Mouse (Mus musculus) hindbrain, embryonic 15.5 days (tissue): ENCODE data around the gene Cryl1. TPM values are rescaled to one million over a fixed set of nuclear protein-coding genes. Genes with fewer than 3 reads are reported as not detected.

Experiments
- ATAC-seq: fragments of 200-750 bp; cut with Nextera tagmentation; 2 replicates; pipeline ENCODE4 v1.8.0; 2017; ENCODE audit warnings: low read depth, moderate number of reproducible peaks, moderate TSS enrichment; ENCODE audit not compliant: low FRiP score
- H3K27ac ChIP-seq: fragments of 300-500 bp; sonication (generic); replicated peaks from 2 replicates; pipeline ENCODE4 v1.5.1; 2015; ENCODE audit warnings: mild to moderate bottlenecking, inconsistent platforms
- H3K27me3 ChIP-seq: fragments of 300-500 bp; sonication (generic); 2 replicates; pipeline ENCODE4 v1.6.1; 2015; ENCODE audit warnings: control low read depth, inconsistent platforms
- H3K36me3 ChIP-seq: fragments of 300-500 bp; sonication (generic); 2 replicates; pipeline ENCODE4 v1.6.1; 2015; ENCODE audit warnings: control low read depth, inconsistent platforms
- H3K4me1 ChIP-seq: fragments of 300-500 bp; sonication (generic); replicated peaks from 2 replicates; pipeline ENCODE4 v1.6.1; 2015; ENCODE audit warnings: control low read depth, inconsistent platforms
- H3K4me2 ChIP-seq: fragments of 300-500 bp; sonication (generic); 2 replicates; pipeline ENCODE4 v1.6.1; 2015; ENCODE audit warnings: moderate library complexity, mild to moderate bottlenecking, inconsistent platforms
- H3K4me3 ChIP-seq: fragments of 300-500 bp; sonication (generic); 2 replicates; pipeline ENCODE4 v1.5.1; 2015; ENCODE audit warnings: mild to moderate bottlenecking, inconsistent platforms
- H3K9ac ChIP-seq: fragments of 300-500 bp; sonication (generic); 2 replicates; pipeline ENCODE4 v1.6.1; 2015; ENCODE audit warnings: inconsistent platforms
- H3K9me3 ChIP-seq: fragments of 300-500 bp; sonication (generic); 2 replicates; pipeline ENCODE4 v1.6.1; 2016; ENCODE audit warnings: control low read depth, inconsistent platforms
- WGBS: fragments of 180-500 bp; shearing (Covaris S2); methylation state at CpG from one replicate; pipeline ENCODE4 v1.1.7; 2015; 5-methylcytosine and 5-hydroxymethylcytosine counted together
- polyA plus RNA-seq: library from polyadenylated mRNA; unstranded; fragments of >200 nt; fragmentation: Nextera tagmentation; extraction: Ambion mirVana; gene quantifications from 2 replicates; pipeline ENCODE4 v1.2.1, GENCODE M21; 2015

Gene Cryl1
- polyA plus RNA-seq, 1 experiment from 2014 or later, result 11.8 TPM

- Histone ChIP-seq H3K27me3 (no peaks in the 10 kb centered on the region), H3K9ac (no peak overlapping the region), H3K27ac (no peak overlapping the region), H3K9me3 (no peaks in the 10 kb centered on the region), H3K4me3 (no peak overlapping the region), H3K4me2 (no peak overlapping the region), H3K36me3 (no peaks in the 10 kb centered on the region), H3K4me1 (no peaks in the 10 kb centered on the region)
- WGBS, result 59% methylated on average over 2 of the region's 2 CpGs
- no peak for ATAC-seq
Measured at GRCm38 (mm10) chr14:57300530-57300929, 97.8 kb downstream of the Cryl1 start.

GRCm38 (mm10) chr14:57297672-57298071, 100.7 kb downstream of the Cryl1 start:
- H3K4me2 ChIP-seq, result no peak overlapping the region
- H3K9ac ChIP-seq, result no peak overlapping the region
- no peaks in the 10 kb centered on the region for H3K27me3 ChIP-seq
- H3K4me3 ChIP-seq, result no peak overlapping the region
- no peak for ATAC-seq
- no peaks in the 10 kb centered on the region for H3K4me1 ChIP-seq
- 65% methylated on average over 5 of the region's 5 CpGs for WGBS
- H3K36me3 ChIP-seq, result no peaks in the 10 kb centered on the region
- no peak overlapping the region for H3K27ac ChIP-seq
- no peaks in the 10 kb centered on the region for H3K9me3 ChIP-seq

DNA sequence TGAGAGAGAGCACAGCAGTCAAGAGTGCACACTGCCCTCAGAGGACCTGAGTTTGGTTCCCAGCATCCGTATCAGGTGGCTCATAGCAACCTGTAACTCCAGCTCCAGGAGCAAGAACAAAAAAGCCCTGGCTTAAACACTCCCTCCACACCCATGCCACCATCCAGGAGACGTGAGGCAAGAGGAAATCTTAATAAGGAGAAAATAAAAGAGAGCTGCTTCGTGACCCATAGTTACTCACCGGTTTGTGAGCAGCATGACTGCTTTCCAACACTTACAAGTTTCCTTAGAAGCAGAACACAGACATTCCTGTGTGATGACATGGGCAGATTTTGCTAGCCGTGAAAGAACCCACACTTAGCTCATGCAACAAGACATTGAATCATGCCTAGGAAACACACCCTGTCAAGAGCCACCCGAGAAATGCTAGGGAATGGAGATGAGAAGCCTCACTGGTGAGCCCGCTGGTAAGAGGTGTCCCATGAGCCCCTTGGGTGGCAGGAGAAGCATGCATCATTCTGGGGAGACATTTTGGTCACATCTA, 106.9 kb downstream of the Cryl1 start:
- no peak overlapping the region for H3K4me3 ChIP-seq
- H3K4me1 ChIP-seq, result 0 out of 2 replicates have a peak, but pooled peaks cover 4% of the 10 kb centered on the region
- no peaks in the 10 kb centered on the region for H3K36me3 ChIP-seq
- H3K9me3 ChIP-seq, result no peaks in the 10 kb centered on the region
- no peak overlapping the region for H3K27ac ChIP-seq
- H3K27me3 ChIP-seq, result no peaks in the 10 kb centered on the region
- WGBS, result 89% methylated on average over 7 of the region's 7 CpGs
- H3K4me2 ChIP-seq, result no peak overlapping the region
- ATAC-seq, result no peak
- no peak overlapping the region for H3K9ac ChIP-seq

DNA sequence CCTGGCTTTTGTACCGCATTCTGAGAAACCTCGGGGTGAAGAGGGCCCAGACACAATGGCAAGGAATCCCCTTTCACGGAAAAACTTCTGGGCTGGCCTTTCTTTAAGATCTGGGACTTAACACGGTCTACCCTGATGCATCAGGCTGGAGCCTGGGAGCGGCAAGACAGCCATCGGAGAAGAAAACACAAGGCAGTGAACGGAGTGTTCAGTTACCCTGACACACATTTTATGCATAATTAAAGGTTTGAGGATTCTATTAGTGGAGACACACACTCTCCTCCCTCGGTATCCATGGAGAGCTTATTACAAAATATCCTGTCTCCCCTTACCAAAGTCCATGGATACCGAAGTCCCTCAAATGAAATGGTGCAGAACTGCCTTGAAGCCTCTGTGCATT, 109.2 kb downstream of the Cryl1 start:
- no peak overlapping the region for H3K27ac ChIP-seq
- 23% methylated on average over 9 of the region's 9 CpGs for WGBS
- H3K4me2 ChIP-seq, result no peak overlapping the region
- H3K27me3 ChIP-seq, result no peaks in the 10 kb centered on the region
- H3K9ac ChIP-seq, result no peak overlapping the region
- 0 out of 2 replicates have a peak, but pooled peaks cover 4% of the 10 kb centered on the region for H3K4me1 ChIP-seq
- ATAC-seq, result peak; percentile 45; the same call in 1 of the 2 replicates
- H3K9me3 ChIP-seq, result no peaks in the 10 kb centered on the region
- no peak overlapping the region for H3K4me3 ChIP-seq
- no peaks in the 10 kb centered on the region for H3K36me3 ChIP-seq

- no peaks in the 10 kb centered on the region for H3K27me3 ChIP-seq
- no peaks in the 10 kb centered on the region for H3K9me3 ChIP-seq
- no peak overlapping the region for H3K4me2 ChIP-seq
- H3K4me3 ChIP-seq, result no peak overlapping the region
- ATAC-seq, result no peak
- no peak overlapping the region for H3K27ac ChIP-seq
- 66% methylated on average over 5 of the region's 5 CpGs for WGBS
- no peak overlapping the region for H3K9ac ChIP-seq
- 0 out of 2 replicates have a peak, but pooled peaks cover 2% of the 10 kb centered on the region for H3K4me1 ChIP-seq
- H3K36me3 ChIP-seq, result no peaks in the 10 kb centered on the region
Measured at GRCm38 (mm10) chr14:57283816-57284215, 114.5 kb downstream of the Cryl1 start.

DNA sequence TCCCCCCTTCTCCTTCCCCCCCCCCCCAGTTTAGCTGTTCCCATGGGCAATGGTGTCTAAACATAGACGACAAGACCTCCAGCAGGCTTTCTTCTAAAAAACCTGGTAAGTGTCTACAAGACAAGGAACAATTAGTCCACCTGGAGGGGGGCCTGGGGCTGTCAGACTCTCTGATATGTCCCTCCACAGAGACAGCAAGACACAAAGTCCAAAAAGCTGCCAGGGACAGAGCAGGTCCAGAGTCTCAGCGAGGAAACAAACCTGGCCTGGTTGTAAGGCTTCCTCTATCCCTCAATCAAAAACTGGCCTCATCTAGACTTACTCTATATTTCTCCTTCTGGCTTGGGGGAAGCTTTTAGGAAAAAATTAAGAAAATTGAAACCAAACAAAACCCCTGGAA, 115.7 kb downstream of the Cryl1 start:
- ATAC-seq, result no peak
- Histone ChIP-seq H3K4me1 (no peaks in the 10 kb centered on the region), H3K36me3 (no peaks in the 10 kb centered on the region), H3K4me3 (no peak overlapping the region), H3K27me3 (no peaks in the 10 kb centered on the region), H3K9ac (no peak overlapping the region), H3K27ac (no peak overlapping the region), H3K9me3 (no peaks in the 10 kb centered on the region), H3K4me2 (no peak overlapping the region)
- 42% methylated on average over 2 of the region's 2 CpGs for WGBS

DNA sequence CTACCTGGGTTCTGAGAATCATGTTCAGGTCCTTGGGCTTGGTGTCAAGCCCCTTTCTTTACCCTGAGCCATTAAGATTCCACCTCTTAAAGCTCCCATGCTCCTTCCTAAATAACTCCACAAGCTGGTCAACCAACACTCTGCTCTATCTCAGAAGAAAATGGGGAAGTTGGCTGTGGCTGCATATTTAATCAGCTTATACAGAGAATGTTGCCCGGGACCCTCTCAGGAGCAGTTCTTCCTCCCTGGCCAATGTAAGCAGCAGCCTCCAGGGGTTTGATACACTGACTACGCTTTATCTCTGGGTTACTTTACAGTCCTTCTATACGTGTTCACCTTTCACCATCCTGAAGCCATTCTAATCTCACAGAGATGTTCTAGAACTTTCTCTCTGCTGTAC, 117.5 kb downstream of the Cryl1 start:
- no peak overlapping the region for H3K27ac ChIP-seq
- no peak for ATAC-seq
- H3K36me3 ChIP-seq, result no peaks in the 10 kb centered on the region
- H3K27me3 ChIP-seq, result no peaks in the 10 kb centered on the region
- no peak overlapping the region for H3K9ac ChIP-seq
- H3K4me3 ChIP-seq, result no peak overlapping the region
- H3K9me3 ChIP-seq, result no peaks in the 10 kb centered on the region
- no peak overlapping the region for H3K4me2 ChIP-seq
- no peaks in the 10 kb centered on the region for H3K4me1 ChIP-seq
- 88% methylated on average over 3 of the region's 3 CpGs for WGBS

DNA sequence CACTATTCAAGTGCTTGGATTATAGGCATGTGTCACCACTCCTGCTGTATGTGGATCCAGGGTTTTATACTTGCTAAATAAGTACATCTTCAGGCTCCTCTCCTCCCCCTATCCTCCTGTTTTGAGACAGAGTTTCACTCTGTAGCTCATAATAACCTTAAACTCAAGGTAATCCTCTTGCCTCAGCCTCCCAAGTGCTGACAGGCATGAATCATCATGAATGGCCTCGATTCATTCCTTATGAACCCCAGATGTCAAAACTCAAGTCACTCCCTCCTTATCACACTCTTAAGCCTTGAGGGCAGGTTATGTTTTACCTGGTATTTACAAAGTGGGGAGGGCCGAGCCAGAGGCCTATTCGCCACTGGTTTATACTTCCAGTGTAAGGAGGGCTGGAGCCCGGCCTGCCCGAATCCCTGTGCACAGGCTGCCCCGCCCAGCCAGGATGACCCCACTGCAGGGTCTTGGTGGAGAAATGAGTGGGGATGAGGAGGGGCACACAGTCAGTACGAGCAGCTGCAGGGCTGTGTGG, 121.8 kb downstream of the Cryl1 start:
- WGBS, result 90% methylated on average over 7 of the region's 7 CpGs
- Histone ChIP-seq H3K4me2 (no peak overlapping the region), H3K4me1 (no peaks in the 10 kb centered on the region), H3K27ac (no peak overlapping the region), H3K4me3 (no peak overlapping the region), H3K9ac (no peak overlapping the region), H3K36me3 (no peaks in the 10 kb centered on the region), H3K9me3 (no peaks in the 10 kb centered on the region), H3K27me3 (no peaks in the 10 kb centered on the region)
- no peak for ATAC-seq

DNA sequence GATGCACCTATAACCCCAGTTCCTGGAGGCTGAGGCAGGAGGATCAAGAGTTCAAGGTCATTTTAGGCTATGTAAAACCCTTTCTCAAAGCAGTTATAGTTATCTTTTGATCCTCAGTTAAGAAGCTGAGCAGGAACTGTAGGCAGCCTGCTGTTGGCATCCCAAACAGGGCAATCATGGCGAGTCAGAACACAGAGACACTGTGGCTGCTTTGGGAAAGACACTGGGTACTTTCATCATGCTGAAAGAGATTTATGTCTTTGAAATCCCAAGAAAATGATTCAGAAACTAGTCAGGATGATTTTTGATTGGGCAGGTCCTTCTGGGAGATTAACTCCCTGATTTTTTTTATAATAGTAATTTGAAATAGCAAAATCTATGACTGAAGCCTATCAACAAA, 126.0 kb downstream of the Cryl1 start:
- Histone ChIP-seq H3K27ac (no peak overlapping the region), H3K4me2 (no peak overlapping the region), H3K4me1 (no peaks in the 10 kb centered on the region), H3K27me3 (no peaks in the 10 kb centered on the region), H3K36me3 (no peaks in the 10 kb centered on the region), H3K9me3 (no peaks in the 10 kb centered on the region), H3K9ac (no peak overlapping the region), H3K4me3 (no peak overlapping the region)
- WGBS, result 81% methylated on average over 1 of the region's 1 CpGs
- ATAC-seq, result no peak

- ATAC-seq, result no peak
- Histone ChIP-seq H3K27me3 (no peaks in the 10 kb centered on the region), H3K4me2 (no peak overlapping the region), H3K4me1 (no peaks in the 10 kb centered on the region), H3K9me3 (no peaks in the 10 kb centered on the region), H3K27ac (no peak overlapping the region), H3K36me3 (no peaks in the 10 kb centered on the region), H3K9ac (no peak overlapping the region), H3K4me3 (no peak overlapping the region)
- WGBS, result 50% methylated on average over 1 of the region's 1 CpGs
Measured at GRCm38 (mm10) chr14:57271861-57272260, 126.5 kb downstream of the Cryl1 start.

GRCm38 (mm10) chr14:57268900-57269299, 129.4 kb downstream of the Cryl1 start:
- WGBS, result 91% methylated on average over 3 of the region's 3 CpGs

DNA sequence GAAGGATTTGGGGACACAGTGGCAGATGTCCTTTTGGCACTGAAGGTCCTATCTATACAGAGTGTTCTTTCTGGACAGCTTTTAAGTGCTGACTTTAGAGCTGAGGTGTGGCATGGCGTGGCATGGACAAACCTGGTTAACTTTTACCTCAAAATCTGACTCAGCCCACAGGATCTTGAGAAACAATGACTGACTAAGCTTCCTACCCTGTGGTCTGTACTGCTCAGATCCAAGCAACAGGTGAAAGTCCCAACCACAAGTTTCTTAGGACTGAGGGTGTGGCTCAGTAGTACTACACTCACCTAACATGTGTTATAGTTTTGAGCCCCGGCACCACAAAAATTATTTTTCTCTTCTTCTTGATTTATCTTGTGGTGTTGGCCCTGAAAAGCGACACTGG, 130.0 kb downstream of the Cryl1 start:
- H3K27ac ChIP-seq, result no peak overlapping the region
- no peaks in the 10 kb centered on the region for H3K36me3 ChIP-seq
- H3K9ac ChIP-seq, result no peak overlapping the region
- ATAC-seq, result no peak
- H3K27me3 ChIP-seq, result no peaks in the 10 kb centered on the region
- 93% methylated on average over 3 of the region's 3 CpGs for WGBS
- H3K4me3 ChIP-seq, result no peak overlapping the region
- no peaks in the 10 kb centered on the region for H3K4me1 ChIP-seq
- no peak overlapping the region for H3K4me2 ChIP-seq
- no peaks in the 10 kb centered on the region for H3K9me3 ChIP-seq

More at GRCm38 (mm10) chr14:57268900-57269299, 129.4 kb downstream of the Cryl1 start:
- Histone ChIP-seq H3K27ac (no peak overlapping the region), H3K36me3 (no peaks in the 10 kb centered on the region), H3K4me1 (no peaks in the 10 kb centered on the region), H3K9ac (no peak overlapping the region), H3K27me3 (no peaks in the 10 kb centered on the region), H3K4me3 (no peak overlapping the region), H3K4me2 (no peak overlapping the region), H3K9me3 (no peaks in the 10 kb centered on the region)
- ATAC-seq, result no peak

DNA sequence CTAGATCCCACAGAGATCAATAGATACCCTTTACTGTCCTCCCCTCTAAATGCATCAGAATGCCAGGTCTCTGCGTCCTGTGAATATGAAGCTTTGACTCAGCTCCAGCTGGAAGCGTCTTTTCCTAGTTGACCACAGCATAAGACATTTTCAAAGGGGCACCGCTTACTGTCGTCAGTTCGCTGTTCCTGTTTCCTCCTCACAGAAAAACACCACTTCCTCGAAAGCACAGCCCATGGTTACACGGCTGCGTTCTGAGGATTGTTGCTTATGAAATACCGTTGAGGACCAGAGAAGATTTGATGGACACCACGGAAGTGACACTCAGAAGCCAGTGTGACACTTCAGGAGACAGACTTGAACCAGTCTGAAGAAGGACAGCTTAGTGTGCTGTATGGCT, 134.4 kb downstream of the Cryl1 start:
- Histone ChIP-seq H3K27ac (no peak overlapping the region), H3K27me3 (no peaks in the 10 kb centered on the region), H3K9ac (no peak overlapping the region), H3K4me1 (no peaks in the 10 kb centered on the region), H3K4me3 (no peak overlapping the region), H3K9me3 (no peaks in the 10 kb centered on the region), H3K36me3 (no peaks in the 10 kb centered on the region), H3K4me2 (no peak overlapping the region)
- WGBS, result 84% methylated on average over 10 of the region's 10 CpGs
- ATAC-seq, result no peak
